Mouse (Mus musculus): ENCODE results near the gene Vmn2r121. TPM values are rescaled to one million over a fixed set of nuclear protein-coding genes. Genes with fewer than 3 reads are reported as not detected.

The Vmn2r121 gene
- polyA plus RNA-seq (2015; fragmentation: Nextera tagmentation; extraction: Ambion mirVana): not detected in 2 replicates

DNA sequence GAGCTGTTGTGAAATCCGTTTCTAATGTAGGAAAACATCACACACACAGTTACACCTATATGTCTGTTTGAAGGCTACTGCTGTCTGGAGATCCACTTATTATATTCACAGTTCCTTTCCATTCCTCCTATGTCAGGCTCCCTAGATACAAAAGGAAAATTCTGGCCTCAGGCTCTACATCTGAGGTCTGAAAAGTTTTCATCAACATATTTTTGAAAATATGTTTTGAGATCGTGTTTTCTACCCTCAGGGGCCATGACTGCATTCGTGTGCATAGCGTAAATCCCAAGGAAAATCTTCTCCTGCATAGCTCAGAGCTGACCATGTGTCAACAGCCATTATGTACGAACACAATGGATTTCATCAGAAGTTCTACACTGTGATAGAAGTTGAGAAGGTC, at the start of gene Vmn2r121:
Gene Vmn2r121 (minus strand): TSS at position 101 of the 400 bp plus-strand sequence.
- H3K4me1 ChIP-seq (replicated peaks): no peaks in the 10 kb centered on the region
- H3K9ac ChIP-seq (replicated peaks): no peak within 1 kb of the TSS
- no peaks in the 10 kb centered on the region for H3K27me3 ChIP-seq
- WGBS: 66% methylated on average over 5 of the region's 5 CpGs
- H3K4me3 ChIP-seq (replicated peaks): no peak within 1 kb of the TSS
- no peak for ATAC-seq
- H3K9me3 ChIP-seq: no peaks in the 10 kb centered on the region; the same call in 1 of the 2 replicates
- H3K27ac ChIP-seq: no peak within 1 kb of the TSS
- H3K36me3 ChIP-seq: no peaks in the 10 kb centered on the region
- H3K4me2 ChIP-seq (replicated peaks): no peak within 1 kb of the TSS

Data from midbrain, embryonic 13.5 days (tissue).